23 mouse cellular contexts compared by ENCODE assay signal in genomic region chr5:100377376-100377775, GRCm38 (mm10). TPM values are rescaled to one million over a fixed set of nuclear protein-coding genes. Genes with fewer than 3 reads are reported as not detected.
DNase-seq lines count a peak whose midpoint lies in the region; ATAC-seq lines count a peak whose summit lies in the region.
"Had no signal": no experiment of that assay in that cellular context is flagged by ENCODE, and none has a peak within 500 bp of the region (broad histone marks: within the 10 kb centered on the region; RNA-seq: fewer than 3 reads in every experiment).

No protein-coding gene starts in this region.

- peak; percentile 37 for ATAC-seq in liver, embryonic 16.5 days (ENCODE audit: low read depth)
- ATAC-seq in liver, embryonic 11.5 days (replicated peaks; ENCODE audit: low FRiP score) = no peak
- ATAC-seq: activated CD4-positive, CD25-positive, alpha-beta regulatory T cell, adult 4 months; CD4-positive, CD25-positive, alpha-beta regulatory T cell, adult 4 months; forebrain, embryonic 13.5 days; forebrain, embryonic 15.5 days; forebrain, postnatal 0 days; Patski had no signal

- no peak overlapping the region for H3K9ac ChIP-seq in liver, embryonic 16.5 days (ENCODE audit: low read depth, low read length)
- H3K9ac ChIP-seq in liver, embryonic 11.5 days (ENCODE audit: low read depth, low read length) = no peak overlapping the region
- H3K9ac ChIP-seq: embryonic facial prominence, embryonic 12.5 days; forebrain, embryonic 13.5 days; forebrain, embryonic 15.5 days; forebrain, postnatal 0 days had no signal

- H3K9me3 ChIP-seq in liver, embryonic 16.5 days (replicated peaks; ENCODE audit: control insufficient read depth, low read length) = no peaks in the 10 kb centered on the region
- no peaks in the 10 kb centered on the region for H3K9me3 ChIP-seq in liver, embryonic 11.5 days (ENCODE audit: control insufficient read depth, low read length)
- H3K9me3 ChIP-seq: embryonic facial prominence, embryonic 10.5 days; embryonic facial prominence, embryonic 12.5 days; forebrain, embryonic 13.5 days; forebrain, embryonic 15.5 days; G1E had no signal

- H3K36me3 ChIP-seq in liver, embryonic 16.5 days (ENCODE audit: control insufficient read depth, insufficient read depth) = peaks cover 26% of the 10 kb centered on the region
- peaks cover 52% of the 10 kb centered on the region for H3K36me3 ChIP-seq in liver, embryonic 11.5 days (ENCODE audit: control insufficient read depth, insufficient read depth, low read length)

- no peaks in the 10 kb centered on the region for H3K27me3 ChIP-seq in liver, embryonic 16.5 days (ENCODE audit: control insufficient read depth, insufficient read depth, low read depth, low read length)
- no peaks in the 10 kb centered on the region for H3K27me3 ChIP-seq in liver, embryonic 11.5 days (replicated peaks; ENCODE audit: control insufficient read depth, insufficient read depth, low read length)
- H3K27me3 ChIP-seq: CH12.LX; embryonic facial prominence, embryonic 12.5 days; forebrain, embryonic 13.5 days; forebrain, embryonic 15.5 days; Patski had no signal

- 57% methylated on average over 2 of the region's 2 CpGs for WGBS in liver, embryonic 16.5 days (ENCODE audit: insufficient replicate concordance)
- 68% methylated on average over 2 of the region's 2 CpGs for WGBS in liver, embryonic 11.5 days

- peak; percentile 64 for DNase-seq in adrenal gland, adult 2 months
- DNase-seq in adrenal gland, postnatal 4 days (ENCODE audit: low spot score in 2 of 2) = no peak
- peak; percentile 27 for DNase-seq in adrenal gland, postnatal 14 days
- no peak for DNase-seq in adrenal gland, postnatal 10 days
- no peak for DNase-seq in liver, embryonic 11.5 days (ENCODE audit: low spot score)
- peak; percentile 81 for DNase-seq in yolk sac, embryonic 10.5 days (ENCODE audit: low spot score)
- DNase-seq: B cell, adult 2 months; cerebellum, adult 11-12 months; cerebellum, adult 2 months; cerebellum, adult 9-10 months; cerebellum, postnatal 10 days; cerebellum, postnatal 25 days; forebrain, postnatal 0 days had no signal

- no peaks in the 10 kb centered on the region; the same call in 1 of the 2 replicates for H3K4me1 ChIP-seq in liver, embryonic 16.5 days (ENCODE audit: control insufficient read depth, low read depth, low read length)
- H3K4me1 ChIP-seq in liver, embryonic 11.5 days (replicated peaks; ENCODE audit: control insufficient read depth, insufficient read depth, low read length) = no peaks in the 10 kb centered on the region
- H3K4me1 ChIP-seq: embryonic facial prominence, embryonic 10.5 days; embryonic facial prominence, embryonic 12.5 days; forebrain, embryonic 13.5 days; forebrain, embryonic 15.5 days had no signal

- H3K4me3 ChIP-seq in liver, embryonic 16.5 days (ENCODE audit: low read depth, low read length) = no peak overlapping the region
- H3K4me3 ChIP-seq in liver, embryonic 11.5 days (ENCODE audit: low read depth, low read length) = no peak overlapping the region
- H3K4me3 ChIP-seq: embryonic facial prominence, embryonic 10.5 days; embryonic facial prominence, embryonic 12.5 days; forebrain, embryonic 13.5 days; forebrain, embryonic 15.5 days had no signal

- H3K4me2 ChIP-seq in liver, embryonic 16.5 days (ENCODE audit: low read depth, low read length) = no peak overlapping the region
- H3K4me2 ChIP-seq in liver, embryonic 11.5 days = no peak overlapping the region
- H3K4me2 ChIP-seq: embryonic facial prominence, embryonic 12.5 days; forebrain, embryonic 13.5 days; forebrain, embryonic 15.5 days had no signal

- H3K27ac ChIP-seq in liver, embryonic 16.5 days (ENCODE audit: low read length) = no peak overlapping the region
- no peak overlapping the region for H3K27ac ChIP-seq in liver, embryonic 11.5 days (ENCODE audit: low read depth, low read length)
- H3K27ac ChIP-seq: embryonic facial prominence, embryonic 10.5 days; embryonic facial prominence, embryonic 12.5 days; forebrain, embryonic 13.5 days; forebrain, embryonic 15.5 days had no signal

RNA-seq across cellular contexts. Expression of gene Sec31a, which starts 38.7 kb away (rescaled TPM):
- total RNA-seq in adrenal gland, adult 2 months (2021) = 100 to 1,000 TPM; 153 to 237 TPM
- polyA plus RNA-seq in adrenal gland, adult 2 months (2012; rRNA removed) = 265 and 326 TPM in 2 replicates
- total RNA-seq in adrenal gland, postnatal 4 days (2021) = 100 to 1,000 TPM; 155 to 171 TPM
- 160 and 173 TPM in 2 replicates for total RNA-seq in adrenal gland, postnatal 14 days (2021)
- total RNA-seq in adrenal gland, postnatal 10 days (2021) = 100 to 1,000 TPM; 149 to 150 TPM
- polyA plus RNA-seq in liver, embryonic 16.5 days (2015; fragmentation: Nextera tagmentation; extraction: Ambion mirVana) = 52.9 and 67.4 TPM in 2 replicates
- polyA plus RNA-seq in liver, embryonic 11.5 days (2014; fragmentation: Nextera tagmentation; extraction: Ambion mirVana) = 125 and 131 TPM in 2 replicates

Comparison
In these comparisons a context has a peak if more than half of its experiments do, and no peak if none do; other contexts are left out.
1. DNase-seq: peak in adrenal gland, adult 2 months (single experiment), adrenal gland, postnatal 14 days (single experiment) and yolk sac, embryonic 10.5 days (single experiment); none in adrenal gland, postnatal 4 days (0 of 2), adrenal gland, postnatal 10 days (single experiment) and liver, embryonic 11.5 days (single experiment).